ENCODE assay signal across 9 mouse cellular contexts in genomic region chr4:66401186-66401681, GRCm38 (mm10). TPM values are rescaled to one million over a fixed set of nuclear protein-coding genes. Genes with fewer than 3 reads are reported as not detected.
DNase-seq lines count a peak whose midpoint lies in the region; ATAC-seq lines count a peak whose summit lies in the region.
"Had no signal": no experiment of that assay in that cellular context is flagged by ENCODE, and none has a peak within 500 bp of the region (broad histone marks: within the 10 kb centered on the region; RNA-seq: fewer than 3 reads in every experiment).

No protein-coding gene starts in this region.

- no peak overlapping the region for H3K4me3 ChIP-seq in neural tube, embryonic 11.5 days (ENCODE audit: low read depth, low read length)
- peak overlapping the region; percentile 80; the same call in 1 of the 2 replicates for H3K4me3 ChIP-seq in forebrain, embryonic 15.5 days
- H3K4me3 ChIP-seq: heart, embryonic 13.5 days had no signal

- peaks cover 20% of the 10 kb centered on the region for H3K27me3 ChIP-seq in neural tube, embryonic 11.5 days (ENCODE audit: control insufficient read depth, insufficient read depth, low read length)
- peaks cover 9% of the 10 kb centered on the region; the same call in 1 of the 2 replicates for H3K27me3 ChIP-seq in forebrain, embryonic 15.5 days

- no peaks in the 10 kb centered on the region for H3K9me3 ChIP-seq in neural tube, embryonic 11.5 days (ENCODE audit: control insufficient read depth, low read length)
- no peaks in the 10 kb centered on the region for H3K9me3 ChIP-seq in forebrain, embryonic 15.5 days
- H3K9me3 ChIP-seq: heart, embryonic 13.5 days had no signal

- intact Hi-C loops in left cerebral cortex, postnatal 4 days (cut with DNase I): loop anchor here (5.0 to 10.0 kb wide), 2 partner anchors 376 to 744 kb away; no protein-coding TSS in a partner anchor

- peak; percentile 49 for DNase-seq in neural tube, embryonic 11.5 days (ENCODE audit: low spot score)
- DNase-seq in neural tube, embryonic 10.5 days (ENCODE audit: extremely low spot score, low spot score): no peak
- DNase-seq in left cerebral cortex, postnatal 4 days: peak; percentile 83
- DNase-seq in right cerebral cortex, postnatal 25 days: peak; percentile 52
- no peak for DNase-seq in spleen, postnatal 14 days (ENCODE audit: low spot score in 2 of 2)
- no peak for DNase-seq in gastrocnemius, adult 8-10 months (ENCODE audit: low spot score in 2 of 2)

- H3K27ac ChIP-seq in neural tube, embryonic 11.5 days (ENCODE audit: low read depth, low read length): no peak overlapping the region
- H3K27ac ChIP-seq in forebrain, embryonic 15.5 days (replicated peaks): no peak overlapping the region
- H3K27ac ChIP-seq: heart, embryonic 13.5 days; macrophage had no signal

- no peak overlapping the region for H3K4me2 ChIP-seq in neural tube, embryonic 11.5 days (ENCODE audit: low read depth)
- H3K4me2 ChIP-seq in forebrain, embryonic 15.5 days (replicated peaks): peak overlapping the region; percentile 98
- H3K4me2 ChIP-seq: heart, embryonic 13.5 days had no signal

- WGBS in neural tube, embryonic 11.5 days: 24% methylated on average over 8 of the region's 8 CpGs
- WGBS in forebrain, embryonic 15.5 days: 10% methylated on average over 8 of the region's 8 CpGs

- no peaks in the 10 kb centered on the region for H3K4me1 ChIP-seq in neural tube, embryonic 11.5 days (ENCODE audit: control insufficient read depth, insufficient read depth, low read length)
- peaks cover 27% of the 10 kb centered on the region for H3K4me1 ChIP-seq in forebrain, embryonic 15.5 days

- ATAC-seq in neural tube, embryonic 11.5 days (ENCODE audit: insufficient read depth, low FRiP score, low TSS enrichment): no peak
- peak; percentile 88 for ATAC-seq in forebrain, embryonic 15.5 days (replicated peaks)

- H3K9ac ChIP-seq in neural tube, embryonic 11.5 days (ENCODE audit: low read length): no peak overlapping the region
- no peak overlapping the region; the same call in 1 of the 2 replicates for H3K9ac ChIP-seq in forebrain, embryonic 15.5 days (replicated peaks)
- H3K9ac ChIP-seq: heart, embryonic 13.5 days had no signal

- no peaks in the 10 kb centered on the region for H3K36me3 ChIP-seq in neural tube, embryonic 11.5 days (ENCODE audit: control insufficient read depth, insufficient read depth, low read length)
- no peaks in the 10 kb centered on the region for H3K36me3 ChIP-seq in forebrain, embryonic 15.5 days
- H3K36me3 ChIP-seq: heart, embryonic 13.5 days had no signal

RNA-seq across cellular contexts. Expression of gene Astn2, which starts 3.2 kb away (rescaled TPM):
- 0.52 and 0.66 TPM in 2 replicates for polyA plus RNA-seq in neural tube, embryonic 11.5 days (2014; fragmentation: Nextera tagmentation; extraction: Ambion mirVana)
- polyA plus RNA-seq in forebrain, embryonic 15.5 days (2015; fragmentation: Nextera tagmentation; extraction: Ambion mirVana): 1.2 and 1.4 TPM in 2 replicates
- 10 to 100 TPM; 23.1 to 25.8 TPM for total RNA-seq in left cerebral cortex, postnatal 4 days (2021)
- under 1 TPM; 0.64 to 0.82 (median 0.74) TPM for total RNA-seq in gastrocnemius, adult 8-10 months (2022)
- polyA plus RNA-seq: macrophage had no signal

Comparison
In these comparisons a context has a peak if more than half of its experiments do, and no peak if none do; other contexts are left out.
1. DNase-seq: peak in neural tube, embryonic 11.5 days (single experiment), left cerebral cortex, postnatal 4 days (single experiment) and right cerebral cortex, postnatal 25 days (single experiment); none in neural tube, embryonic 10.5 days (single experiment), spleen, postnatal 14 days (0 of 2) and gastrocnemius, adult 8-10 months (0 of 2).
2. RNA of gene Astn2, which starts 3.2 kb away (total RNA-seq): 23.1 to 25.8 TPM in left cerebral cortex, postnatal 4 days; 0.64 to 0.82 TPM in gastrocnemius, adult 8-10 months; every median in the first group is over 10 times any median in the second.